Mouse (Mus musculus): Measurements from ENCODE around the gene Gstp1.

Gstp1 gene

DNA sequence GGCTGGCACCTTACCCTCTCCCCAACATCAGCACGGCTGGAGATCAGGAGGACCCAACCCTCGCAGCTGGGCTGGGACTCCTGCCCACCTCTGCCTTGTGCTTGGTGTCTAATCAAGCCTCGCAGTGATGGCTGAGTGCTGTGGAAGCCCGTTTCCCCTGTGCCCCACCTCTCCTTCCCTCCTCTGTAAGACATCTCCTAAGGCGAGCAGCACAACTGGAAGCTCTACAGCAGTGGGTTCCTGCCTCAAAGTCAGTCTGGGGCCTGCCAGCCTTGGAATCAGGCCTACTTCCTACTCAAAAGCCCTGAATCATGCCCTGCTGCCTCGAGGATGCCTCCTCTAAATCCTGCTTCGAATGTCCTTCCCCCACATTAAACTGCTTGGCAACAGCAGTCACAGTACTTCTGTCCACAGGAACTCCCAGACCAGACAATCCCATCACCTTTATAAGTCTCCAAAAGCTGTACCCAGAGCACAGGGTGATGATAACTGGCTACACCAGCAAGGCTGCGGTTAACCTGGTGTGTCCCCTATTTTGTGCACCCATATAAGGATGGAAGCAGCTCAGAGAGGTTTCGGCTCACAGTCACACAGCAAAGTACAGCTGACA lies 38.6 kb downstream of the Gstp1 start:
- no peak for DNase-seq

DNA sequence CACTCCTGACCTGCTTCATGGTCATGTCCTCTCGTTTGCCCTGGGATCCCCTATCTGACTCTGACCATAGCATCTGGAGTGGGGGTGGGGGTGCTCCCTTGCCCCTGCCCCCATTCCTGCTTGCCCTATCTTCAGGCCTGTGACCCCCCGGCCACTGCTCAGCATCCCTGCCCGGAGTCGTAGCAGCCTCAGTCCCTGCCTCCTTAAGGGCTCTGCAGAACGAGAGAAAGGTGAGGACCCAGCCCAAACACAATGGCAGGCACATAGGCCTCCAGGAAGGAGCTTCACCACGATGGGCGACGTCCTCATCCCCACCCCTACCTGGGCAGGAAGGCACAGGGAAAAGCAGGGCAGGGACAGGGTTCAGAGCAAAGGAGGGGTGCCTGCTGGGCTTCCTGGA lies 39.5 kb downstream of the Gstp1 start:
- no peak for DNase-seq

DNA sequence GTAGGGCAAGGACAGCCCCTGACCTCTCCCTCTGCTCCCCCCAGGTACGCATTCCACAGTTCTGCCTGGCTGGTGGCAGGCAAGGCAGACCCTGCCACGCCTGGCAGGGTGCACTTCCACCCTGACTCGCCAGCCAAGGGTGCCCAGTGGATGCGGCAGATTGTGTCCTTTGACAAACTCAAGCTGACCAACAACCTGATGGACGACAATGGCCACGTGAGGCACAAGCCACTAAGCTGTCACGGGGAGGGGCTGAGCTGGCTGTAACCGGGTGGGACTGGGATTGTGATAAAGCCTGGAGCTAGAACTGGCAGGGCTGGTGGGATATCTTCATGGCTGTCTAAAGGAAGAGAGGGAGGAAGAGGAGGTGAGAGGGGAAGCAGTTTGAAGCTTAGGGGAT lies 40.6 kb downstream of the Gstp1 start:
- no peak for DNase-seq

DNA sequence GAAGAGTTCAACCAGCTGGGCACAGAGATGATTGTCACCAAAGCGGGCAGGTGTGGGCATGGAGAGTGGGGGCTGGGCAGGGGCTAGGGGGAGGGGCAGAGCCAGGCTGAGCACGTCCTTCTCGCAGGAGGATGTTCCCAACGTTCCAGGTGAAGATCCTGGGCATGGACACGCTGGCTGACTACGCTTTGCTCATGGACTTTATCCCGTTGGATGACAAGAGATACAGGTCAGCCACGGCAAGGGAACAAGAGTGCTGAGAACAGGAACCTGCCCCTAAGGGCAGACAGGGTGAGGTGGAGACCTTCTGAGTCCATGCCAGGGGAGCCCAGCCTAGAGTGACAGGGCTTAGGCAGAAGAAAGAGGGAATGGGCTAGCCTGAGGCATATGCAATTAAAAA lies 41.0 kb downstream of the Gstp1 start:
- no peak for DNase-seq

DNA sequence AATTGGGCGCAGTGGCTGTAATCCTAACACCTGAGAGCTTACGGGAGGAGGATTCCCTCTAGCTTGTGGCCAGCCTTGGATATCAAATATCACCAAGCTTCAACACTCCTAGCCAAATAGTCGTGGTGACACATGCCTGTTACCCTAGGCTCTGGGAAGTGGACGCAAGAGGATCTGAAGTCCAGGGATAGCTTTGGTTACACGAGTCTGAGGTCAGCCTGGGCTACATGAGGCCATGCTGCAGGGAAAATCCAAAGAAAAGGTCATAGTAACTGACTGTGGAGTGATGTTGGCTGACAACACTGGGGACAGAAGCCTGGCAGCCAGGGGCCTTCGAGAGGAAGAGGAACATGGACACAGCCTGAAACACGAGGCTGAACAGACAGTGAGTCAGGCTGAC lies 41.7 kb downstream of the Gstp1 start:
- DNase-seq: no peak

DNA sequence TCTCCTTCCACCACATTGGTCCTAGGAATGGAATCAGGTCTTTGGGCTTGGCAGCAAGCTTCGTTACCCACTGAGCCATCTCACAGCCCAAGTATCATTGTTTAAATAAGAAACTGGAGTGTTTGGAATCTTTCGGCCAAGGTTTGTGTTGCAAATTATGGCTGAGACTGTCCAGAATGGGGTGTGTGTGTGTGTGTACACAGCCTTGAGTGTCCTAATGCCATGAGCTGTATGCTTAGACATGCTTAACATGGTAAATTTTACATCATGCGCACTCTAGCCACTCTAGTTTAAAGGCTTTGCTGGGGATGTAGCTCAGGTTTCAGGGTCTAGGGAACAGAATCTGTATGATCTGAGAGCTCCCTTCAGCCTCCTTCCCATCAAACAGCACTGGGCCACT lies 42.3 kb downstream of the Gstp1 start:
- DNase-seq: no peak

DNA sequence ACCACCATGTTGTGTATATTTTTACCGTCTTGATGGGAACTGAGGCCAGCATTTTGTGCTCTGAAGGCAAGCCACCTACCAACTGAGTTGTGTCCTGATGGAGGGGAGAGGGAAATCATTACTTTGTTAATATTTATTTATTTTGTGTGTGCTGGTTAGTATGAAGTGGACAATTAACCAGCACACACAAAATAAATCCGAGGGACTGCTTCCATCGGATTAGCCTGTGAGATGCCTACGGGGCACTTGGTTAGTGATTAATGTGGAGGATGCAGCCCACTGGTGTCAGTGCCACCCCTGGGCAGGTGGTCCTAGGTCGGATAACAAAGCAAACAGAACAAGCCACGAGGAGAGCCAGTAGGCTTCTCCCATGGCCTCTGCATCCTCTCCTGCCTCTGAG lies 42.9 kb downstream of the Gstp1 start:
- no peak for DNase-seq

DNA sequence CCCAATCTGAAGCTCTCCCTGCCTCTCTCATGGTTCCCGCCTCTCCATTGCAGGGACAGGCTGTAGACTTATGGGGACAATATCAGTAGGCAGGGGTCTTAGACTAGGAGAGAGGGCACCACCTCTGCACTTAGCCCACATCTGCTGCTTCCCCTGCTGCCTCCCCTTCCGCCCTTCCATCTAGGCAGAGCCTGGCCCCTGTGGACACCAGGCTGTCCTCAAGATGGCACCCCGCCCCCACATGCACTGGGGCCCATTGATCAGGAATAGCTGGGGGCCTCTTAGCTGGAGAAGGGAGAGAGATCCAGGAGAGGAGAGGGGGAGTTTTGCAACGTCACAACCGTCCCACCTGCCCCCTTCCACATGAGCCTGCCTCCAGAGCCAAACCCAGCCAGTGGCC lies 45.4 kb downstream of the Gstp1 start, which contains the start of gene Tbx10:
Gene Tbx10, plus strand, starts transcription at position 337 of the 400 bp plus-strand sequence.
- no peak for DNase-seq

DNA sequence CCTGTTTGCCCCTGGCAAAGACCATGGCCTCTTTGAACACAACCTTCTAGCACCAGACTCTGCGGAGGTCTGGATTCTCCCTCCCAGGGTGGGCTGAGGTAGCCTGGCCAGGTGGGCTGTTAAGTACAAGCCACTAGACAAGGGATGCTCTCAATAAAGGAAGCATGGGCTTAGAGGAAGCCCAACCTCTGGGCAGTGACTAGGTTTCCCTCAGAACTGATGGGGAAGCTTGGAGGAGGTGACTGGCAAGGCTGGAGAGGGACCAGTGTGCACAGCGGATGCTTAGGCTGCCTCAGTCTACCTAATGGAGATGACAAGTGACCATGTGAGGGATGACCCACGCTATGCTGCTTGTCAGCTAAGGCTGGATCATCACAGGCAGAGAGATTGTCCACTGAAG lies 45.8 kb downstream of the Gstp1 start:
- no peak for DNase-seq

DNA sequence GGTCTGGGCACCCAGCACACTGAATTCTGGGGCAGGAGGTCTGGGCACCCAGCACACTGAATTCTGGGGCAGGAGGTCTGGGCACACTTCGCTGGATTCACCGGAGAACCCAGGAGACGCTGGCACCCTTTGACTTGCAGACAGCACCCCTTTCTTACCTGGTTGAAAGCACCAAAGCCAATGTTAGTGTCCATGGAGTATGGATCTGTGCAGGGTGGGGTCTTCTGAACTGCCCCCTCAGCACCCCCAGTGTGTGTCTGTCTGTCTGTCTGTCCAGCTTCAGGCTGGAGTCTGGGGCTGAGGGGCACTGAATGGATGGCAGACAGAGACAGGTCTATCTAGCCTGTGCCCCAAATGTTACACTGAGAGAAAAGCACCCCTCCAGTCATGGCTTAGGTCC lies 46.2 kb downstream of the Gstp1 start:
- no peak for DNase-seq

DNA sequence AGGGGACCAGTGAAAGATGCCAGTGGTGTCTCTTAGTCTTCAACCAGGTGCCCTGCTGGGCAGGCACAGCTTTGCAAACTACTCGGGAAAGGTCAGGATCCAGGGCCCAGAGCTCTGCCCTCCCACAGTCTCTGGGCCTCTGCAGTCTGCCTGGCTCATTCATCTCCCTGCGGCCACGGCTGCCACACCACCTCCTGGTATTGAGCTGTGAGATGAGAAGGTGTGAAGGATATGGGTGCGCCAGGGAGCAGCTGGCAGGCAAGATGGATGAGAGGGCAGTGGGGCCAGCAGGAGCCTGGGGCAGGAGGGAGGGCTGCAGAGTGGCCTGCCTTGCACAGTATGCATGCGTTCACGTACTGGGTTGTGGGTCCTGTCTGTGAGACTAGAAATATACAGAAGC lies 47.0 kb downstream of the Gstp1 start:
- DNase-seq: no peak

DNA sequence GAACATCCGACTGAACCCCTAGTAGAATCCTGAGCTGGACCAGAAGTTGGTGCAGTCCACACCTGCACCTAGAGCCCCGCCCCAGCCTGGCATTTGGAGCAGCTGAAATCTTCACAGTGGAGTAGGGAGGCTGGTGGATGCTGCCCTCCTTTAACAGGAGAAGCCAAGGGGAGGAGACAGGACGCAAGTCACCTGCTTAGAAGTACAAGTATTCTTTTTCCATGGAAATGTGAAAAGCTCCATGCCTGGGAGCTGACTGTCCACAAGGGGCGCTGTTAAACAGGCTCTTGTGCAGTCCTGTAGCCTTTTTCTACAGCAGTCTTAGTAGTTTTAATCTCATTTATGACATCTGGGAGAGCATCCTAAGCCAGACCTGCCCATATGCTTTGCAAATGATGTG lies 49.0 kb downstream of the Gstp1 start:
- no peak for DNase-seq

DNA sequence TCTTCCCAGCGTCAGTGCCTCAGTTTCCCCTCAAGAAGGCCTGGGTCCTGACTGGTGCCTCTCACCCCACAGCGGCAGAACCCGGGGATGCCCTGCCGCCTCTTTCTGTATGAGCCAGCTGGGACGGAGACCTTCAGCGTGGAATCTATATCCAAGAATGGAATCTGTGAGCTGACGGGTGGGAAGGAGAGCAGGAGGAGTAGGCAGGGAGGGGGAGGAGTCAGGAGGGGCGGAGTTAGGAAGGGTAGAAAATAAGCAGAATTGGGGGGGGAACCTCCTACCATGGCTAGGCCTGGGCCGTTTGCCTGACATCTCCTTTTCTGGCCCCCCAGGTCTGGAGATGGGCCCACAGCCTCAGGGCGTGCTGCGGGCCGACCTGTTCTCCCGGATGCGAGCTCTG lies 49.7 kb downstream of the Gstp1 start:
- no peak for DNase-seq

DNA sequence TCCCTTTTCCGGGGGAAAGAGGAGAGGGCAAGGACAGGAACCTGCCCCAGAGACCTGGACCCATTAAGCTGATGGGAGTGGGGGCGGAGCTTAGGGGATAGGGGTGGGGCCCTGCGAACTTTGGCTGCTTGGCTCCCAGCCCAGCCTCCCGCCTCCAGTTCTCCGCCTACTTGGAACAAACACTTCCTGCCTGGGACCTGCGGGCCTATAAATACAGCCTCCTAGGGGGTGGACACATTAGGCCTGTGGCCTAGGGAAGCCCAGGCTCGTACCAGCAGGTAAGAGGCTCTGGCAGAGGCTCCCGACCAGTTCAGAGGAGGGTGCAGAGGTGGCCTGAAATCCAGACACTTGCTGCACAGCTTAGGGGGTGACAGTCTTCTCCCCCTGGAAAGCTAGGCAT lies 51.5 kb downstream of the Gstp1 start, which contains the start of gene Acy3:
Gene Acy3, plus strand, starts transcription at position 237 of the 400 bp plus-strand sequence.
- DNase-seq: no peak

Data from right cerebral cortex, postnatal 4 days (tissue).